Mouse (Mus musculus) liver, postnatal 0 days (tissue): Measurements from ENCODE around the gene Fermt2.
"Not testable (repeated sequence)": the region's sequence is repeated elsewhere in the genome, so short reads cannot be mapped to it uniquely, and the experiment has no call there.

Experiments
- CTCF ChIP-seq: sonication (generic); IDR thresholded peaks from 2 replicates; pipeline ENCODE4 v1.5.1; 2016; ENCODE audit warnings: antibody characterized with exemption, low read depth
- EP300 ChIP-seq: IDR thresholded peaks from 2 replicates; pipeline ENCODE4 v1.6.1; 2016; ENCODE audit warnings: antibody characterized with exemption, low read depth, mild to moderate bottlenecking

DNA sequence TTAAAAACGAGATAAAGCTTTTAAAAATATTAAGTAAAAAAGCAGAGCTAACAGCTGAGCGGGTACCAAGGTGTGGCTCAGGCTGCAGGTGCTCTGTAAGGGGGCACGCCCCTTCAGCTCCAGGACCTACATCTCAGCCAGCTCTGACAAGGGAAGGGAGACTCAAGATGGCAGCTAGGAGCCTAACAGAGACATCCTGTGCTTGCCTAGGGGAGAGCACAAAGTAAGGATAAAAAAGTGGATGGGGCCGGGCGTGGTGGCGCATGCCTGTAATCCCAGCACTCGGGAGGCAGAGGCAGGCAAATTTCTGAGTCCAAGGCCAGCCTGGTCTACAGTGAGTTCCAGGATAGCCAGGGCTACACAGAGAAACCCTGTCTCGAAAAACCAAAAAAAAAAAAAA, 63.5 kb downstream of the Fermt2 start:
- not testable (repeated sequence) for TF ChIP-seq CTCF, EP300
